Mouse (Mus musculus): ENCODE results near the gene Ttc34.

- TF ChIP-seq CTCF (IDR thresholded peaks at IDR 0.05; ENCODE audit: borderline replicate concordance, control insufficient read depth, extremely low read depth, insufficient read depth, low read length, poor library complexity) (no peak), POLR2A (IDR thresholded peaks at IDR 0.05; ENCODE audit: control insufficient read depth, extremely low read depth, insufficient read depth, low read length, poor library complexity) (no peak)
These were observed 76.6 kb downstream of the Ttc34 start for GRCm38 (mm10) chr4:154913845-154914244.
